Mouse (Mus musculus) right cerebral cortex, postnatal 36 days (tissue): Measurements from ENCODE around the gene Pglyrp1.

Experiments used
- DNase-seq, 2 experiments: peaks; one replicate each; pipeline ENCODE4 v3.0.0; 2022; ENCODE audit warnings: low spot score in 2 of 2, mixed read lengths in 1 of 2

Gene Pglyrp1

GRCm38 (mm10) chr7:18886963-18887362 lies 15.8 kb downstream of the Pglyrp1 start:
- no peak for DNase-seq

GRCm38 (mm10) chr7:18890848-18891247 lies 19.7 kb downstream of the Pglyrp1 start:
- DNase-seq = no peak

- DNase-seq = peak; percentile 87 to 91
These were observed 20.9 kb downstream of the Pglyrp1 start for GRCm38 (mm10) chr7:18891872-18892599.

- no peak for DNase-seq
These were observed 21.9 kb downstream of the Pglyrp1 start for GRCm38 (mm10) chr7:18893009-18893408.

GRCm38 (mm10) chr7:18893651-18894430 lies 22.7 kb downstream of the Pglyrp1 start:
- DNase-seq = peak in 1 of 2 experiments; percentile 36

GRCm38 (mm10) chr7:18896536-18896935 lies 25.4 kb downstream of the Pglyrp1 start:
- peak in 1 of 2 experiments; percentile 20 for DNase-seq

GRCm38 (mm10) chr7:18900513-18900912 lies 29.4 kb downstream of the Pglyrp1 start:
- no peak for DNase-seq

- no peak for DNase-seq
These were observed 31.4 kb downstream of the Pglyrp1 start for GRCm38 (mm10) chr7:18902486-18902885.

GRCm38 (mm10) chr7:18904971-18905370 lies 33.8 kb downstream of the Pglyrp1 start:
- no peak for DNase-seq

GRCm38 (mm10) chr7:18909797-18910196 lies 38.7 kb downstream of the Pglyrp1 start:
- no peak for DNase-seq

GRCm38 (mm10) chr7:18910241-18910831 lies 39.2 kb downstream of the Pglyrp1 start, which contains the start of gene Ccdc61:
TSS of gene Ccdc61 (minus strand) at chr7:18910415.
- peak; percentile 96 to 98 for DNase-seq

GRCm38 (mm10) chr7:18916254-18916653 lies 45.1 kb downstream of the Pglyrp1 start:
- DNase-seq = no peak

- no peak for DNase-seq
These were observed 46.8 kb downstream of the Pglyrp1 start for GRCm38 (mm10) chr7:18917931-18918330.

- DNase-seq = peak; percentile 79 to 89
These were observed 49.9 kb downstream of the Pglyrp1 start for GRCm38 (mm10) chr7:18921069-18921468.

GRCm38 (mm10) chr7:18922807-18923206 lies 51.7 kb downstream of the Pglyrp1 start:
- DNase-seq = peak; percentile 88 to 89

GRCm38 (mm10) chr7:18923267-18923666 lies 52.1 kb downstream of the Pglyrp1 start:
- no peak for DNase-seq

- no peak for DNase-seq
These were observed 52.6 kb downstream of the Pglyrp1 start for GRCm38 (mm10) chr7:18923711-18924191.

- DNase-seq = no peak
These were observed 53.2 kb downstream of the Pglyrp1 start for GRCm38 (mm10) chr7:18924321-18924720.

- DNase-seq = peak; percentile 98
These were observed 54.2 kb downstream of the Pglyrp1 start, which contains the start of gene Nova2 for GRCm38 (mm10) chr7:18925162-18925938. TSS of gene Nova2 (plus strand) at chr7:18925888.

- DNase-seq = no peak
These were observed 55.1 kb downstream of the Pglyrp1 start for GRCm38 (mm10) chr7:18926041-18926790.

GRCm38 (mm10) chr7:18926911-18927310 lies 55.8 kb downstream of the Pglyrp1 start:
- DNase-seq = no peak
